Mouse (Mus musculus): ENCODE results near the gene Marc2. TPM values are rescaled to one million over a fixed set of nuclear protein-coding genes. Genes with fewer than 3 reads are reported as not detected.
A peak's percentile ranks its signal among the peaks of the same experiment; 100 is the strongest.

The Marc2 gene
- polyA plus RNA-seq, 1 experiment from 2014 or later, result 555 TPM

DNA sequence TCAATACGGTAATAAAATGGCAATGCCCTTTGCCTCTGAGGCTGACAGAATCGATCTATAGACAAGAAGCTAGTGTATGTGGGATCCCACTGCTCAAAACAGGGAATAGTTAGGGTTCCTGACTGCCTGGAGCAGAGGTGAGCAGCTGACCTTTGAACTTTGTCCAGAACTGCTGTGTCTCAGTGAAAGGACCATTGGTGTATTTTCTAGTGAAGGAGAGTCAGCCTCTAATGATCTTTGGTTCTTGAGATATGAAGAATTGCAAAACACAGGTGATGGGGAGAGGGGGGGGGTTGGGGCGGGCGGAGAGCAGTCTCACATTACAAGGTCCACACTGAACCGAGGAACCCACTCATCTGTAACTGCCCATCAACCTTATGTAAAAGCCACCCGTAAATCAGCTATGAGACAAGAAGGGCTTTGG lies 36.7 kb downstream of the Marc2 start:
- Histone ChIP-seq H3K9ac (ENCODE audit: low read depth, low read length) (no peak overlapping the region), H3K4me2 (replicated peaks; ENCODE audit: low read depth) (peak overlapping the region; percentile 30; the same call in 1 of the 2 replicates), H3K9me3 (ENCODE audit: control insufficient read depth) (no peaks in the 10 kb centered on the region), H3K36me3 (ENCODE audit: control insufficient read depth, insufficient read depth) (peaks cover 10% of the 10 kb centered on the region; the same call in 1 of the 2 replicates), H3K4me1 (replicated peaks; ENCODE audit: control insufficient read depth, insufficient read depth, low read length) (peaks cover 11% of the 10 kb centered on the region), H3K27ac (ENCODE audit: low read depth, low read length) (0 out of 2 replicates have a peak overlapping the region, but pooled peaks have one; percentile 2), H3K27me3 (replicated peaks; ENCODE audit: control insufficient read depth, insufficient read depth, low read length) (0 out of 2 replicates have a peak, but pooled peaks cover 3% of the 10 kb centered on the region), H3K4me3 (ENCODE audit: low read depth, low read length) (no peak overlapping the region)
- 35% methylated on average over 6 of the region's 6 CpGs for WGBS
- peak; percentile 62 for ATAC-seq
- TF ChIP-seq CTCF (IDR thresholded peaks at IDR 0.05; ENCODE audit: low read depth), result no peak

DNA sequence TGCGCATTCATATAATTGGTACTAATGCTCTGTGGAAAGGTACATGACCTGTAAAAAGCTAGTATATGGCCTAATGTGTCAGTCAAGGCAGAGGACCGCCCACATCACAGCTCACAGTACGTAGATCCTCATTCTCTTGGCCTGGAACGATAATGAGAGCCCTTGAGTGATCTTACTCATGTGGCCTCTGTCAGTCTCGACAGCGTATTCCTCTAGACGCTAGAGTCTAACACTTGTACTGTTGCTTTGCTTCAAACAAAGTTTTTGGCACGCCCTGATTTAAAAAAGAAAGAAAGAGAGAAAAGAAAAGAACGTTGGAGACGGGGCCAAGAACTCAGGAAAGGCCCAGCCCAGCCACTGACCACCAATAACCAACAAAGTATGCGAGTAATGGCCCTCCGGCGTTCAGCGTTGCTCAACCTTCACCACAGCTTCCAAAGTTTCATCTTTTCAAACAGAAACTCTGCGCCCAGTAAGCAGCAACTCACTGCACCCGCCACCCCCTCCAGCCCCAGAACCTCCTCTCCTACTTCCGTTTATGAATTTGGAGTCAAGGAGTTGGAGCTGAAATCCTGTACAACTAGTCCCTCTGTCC lies 37.7 kb downstream of the Marc2 start:
- Histone ChIP-seq H3K27me3 (replicated peaks; ENCODE audit: control insufficient read depth, insufficient read depth, low read length) (0 out of 2 replicates have a peak, but pooled peaks cover 3% of the 10 kb centered on the region), H3K4me1 (replicated peaks; ENCODE audit: control insufficient read depth, insufficient read depth, low read length) (peaks cover 11% of the 10 kb centered on the region), H3K9ac (ENCODE audit: low read depth, low read length) (no peak overlapping the region), H3K4me3 (ENCODE audit: low read depth, low read length) (no peak overlapping the region), H3K9me3 (ENCODE audit: control insufficient read depth) (no peaks in the 10 kb centered on the region), H3K27ac (ENCODE audit: low read depth, low read length) (no peak overlapping the region), H3K4me2 (replicated peaks; ENCODE audit: low read depth) (no peak overlapping the region), H3K36me3 (ENCODE audit: control insufficient read depth, insufficient read depth) (peaks cover 8% of the 10 kb centered on the region; the same call in 1 of the 2 replicates)
- TF ChIP-seq CTCF (IDR thresholded peaks at IDR 0.05; ENCODE audit: low read depth), result no peak
- no peak for ATAC-seq
- WGBS, result 73% methylated on average over 17 of the region's 17 CpGs

- no peak overlapping the region for H3K4me3 ChIP-seq (ENCODE audit: low read depth, low read length)
- peak; percentile 45 for ATAC-seq
- peaks cover 11% of the 10 kb centered on the region for H3K4me1 ChIP-seq (replicated peaks; ENCODE audit: control insufficient read depth, insufficient read depth, low read length)
- TF ChIP-seq CTCF (IDR thresholded peaks at IDR 0.05; ENCODE audit: low read depth), result peak; percentile 53
- peaks cover 3% of the 10 kb centered on the region; the same call in 1 of the 2 replicates for H3K36me3 ChIP-seq (ENCODE audit: control insufficient read depth, insufficient read depth)
- H3K4me2 ChIP-seq (replicated peaks; ENCODE audit: low read depth), result peak overlapping the region; percentile 14
- no peak overlapping the region for H3K9ac ChIP-seq (ENCODE audit: low read depth, low read length)
- WGBS, result 36% methylated on average over 15 of the region's 15 CpGs
- H3K27me3 ChIP-seq (replicated peaks; ENCODE audit: control insufficient read depth, insufficient read depth, low read length), result 0 out of 2 replicates have a peak, but pooled peaks cover 3% of the 10 kb centered on the region
- H3K27ac ChIP-seq (ENCODE audit: low read depth, low read length), result 0 out of 2 replicates have a peak overlapping the region, but pooled peaks have one; percentile 21
- H3K9me3 ChIP-seq (ENCODE audit: control insufficient read depth), result no peaks in the 10 kb centered on the region
Observed at GRCm38 (mm10) chr1:184807627-184808417, 38.4 kb downstream of the Marc2 start.

DNA sequence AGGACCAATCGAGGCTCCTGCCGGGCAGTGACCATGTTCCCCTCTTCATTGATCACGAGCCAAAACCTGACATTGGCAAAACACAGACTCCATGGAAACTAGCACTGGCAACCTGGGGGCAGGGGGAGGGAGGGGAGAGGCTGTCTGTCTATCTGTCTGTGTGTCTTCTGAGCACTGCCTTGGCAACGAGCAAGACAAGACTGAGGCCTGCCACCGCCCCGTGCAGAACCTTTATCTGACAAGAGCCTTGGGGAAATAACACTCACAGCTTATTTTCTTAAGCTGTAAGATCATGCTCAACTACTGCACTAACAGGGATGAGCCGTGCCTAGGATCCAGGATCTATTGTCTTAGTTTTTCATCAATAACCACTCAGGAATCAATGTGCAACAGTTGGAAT lies 39.1 kb downstream of the Marc2 start:
- WGBS, result 52% methylated on average over 7 of the region's 7 CpGs
- Histone ChIP-seq H3K27ac (ENCODE audit: low read depth, low read length) (no peak overlapping the region), H3K27me3 (replicated peaks; ENCODE audit: control insufficient read depth, insufficient read depth, low read length) (0 out of 2 replicates have a peak, but pooled peaks cover 3% of the 10 kb centered on the region), H3K4me2 (replicated peaks; ENCODE audit: low read depth) (no peak overlapping the region), H3K36me3 (ENCODE audit: control insufficient read depth, insufficient read depth) (no peaks in the 10 kb centered on the region), H3K4me3 (ENCODE audit: low read depth, low read length) (no peak overlapping the region), H3K4me1 (replicated peaks; ENCODE audit: control insufficient read depth, insufficient read depth, low read length) (peaks cover 10% of the 10 kb centered on the region), H3K9ac (ENCODE audit: low read depth, low read length) (no peak overlapping the region), H3K9me3 (ENCODE audit: control insufficient read depth) (no peaks in the 10 kb centered on the region)
- TF ChIP-seq CTCF (IDR thresholded peaks at IDR 0.05; ENCODE audit: low read depth), result no peak
- no peak for ATAC-seq

DNA sequence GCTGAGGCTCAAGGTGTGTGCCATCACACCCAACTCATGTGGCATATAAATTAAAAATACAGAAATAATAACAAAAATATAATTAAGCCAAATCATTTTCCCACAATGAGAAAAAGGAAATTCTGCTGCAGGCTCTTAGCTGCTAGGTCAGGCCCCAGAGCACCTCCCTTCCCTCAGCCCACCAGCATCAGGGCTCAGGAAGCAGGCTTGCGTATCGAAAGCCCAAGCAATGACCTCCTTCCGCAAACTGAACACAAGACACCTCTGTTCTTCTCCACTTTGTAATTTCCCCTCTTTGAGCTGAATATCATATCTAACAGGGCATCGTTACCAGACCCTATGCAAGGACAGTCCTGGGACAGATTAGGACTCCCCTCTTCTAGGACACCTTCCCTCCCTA lies 40.5 kb downstream of the Marc2 start:
- no peaks in the 10 kb centered on the region for H3K9me3 ChIP-seq (ENCODE audit: control insufficient read depth)
- H3K4me2 ChIP-seq (replicated peaks; ENCODE audit: low read depth), result no peak overlapping the region
- H3K4me3 ChIP-seq (ENCODE audit: low read depth, low read length), result no peak overlapping the region
- H3K27ac ChIP-seq (ENCODE audit: low read depth, low read length), result no peak overlapping the region
- WGBS, result 96% methylated on average over 4 of the region's 4 CpGs
- peaks cover 6% of the 10 kb centered on the region for H3K4me1 ChIP-seq (replicated peaks; ENCODE audit: control insufficient read depth, insufficient read depth, low read length)
- ATAC-seq, result no peak
- no peak overlapping the region for H3K9ac ChIP-seq (ENCODE audit: low read depth, low read length)
- no peak for TF ChIP-seq CTCF (IDR thresholded peaks at IDR 0.05; ENCODE audit: low read depth)
- H3K27me3 ChIP-seq (replicated peaks; ENCODE audit: control insufficient read depth, insufficient read depth, low read length), result 0 out of 2 replicates have a peak, but pooled peaks cover 2% of the 10 kb centered on the region
- no peaks in the 10 kb centered on the region for H3K36me3 ChIP-seq (ENCODE audit: control insufficient read depth, insufficient read depth)

Data from intestine, postnatal 0 days (tissue).